Comparison of ENCODE assay signal across 27 mouse cellular contexts in the genomic region with DNA sequence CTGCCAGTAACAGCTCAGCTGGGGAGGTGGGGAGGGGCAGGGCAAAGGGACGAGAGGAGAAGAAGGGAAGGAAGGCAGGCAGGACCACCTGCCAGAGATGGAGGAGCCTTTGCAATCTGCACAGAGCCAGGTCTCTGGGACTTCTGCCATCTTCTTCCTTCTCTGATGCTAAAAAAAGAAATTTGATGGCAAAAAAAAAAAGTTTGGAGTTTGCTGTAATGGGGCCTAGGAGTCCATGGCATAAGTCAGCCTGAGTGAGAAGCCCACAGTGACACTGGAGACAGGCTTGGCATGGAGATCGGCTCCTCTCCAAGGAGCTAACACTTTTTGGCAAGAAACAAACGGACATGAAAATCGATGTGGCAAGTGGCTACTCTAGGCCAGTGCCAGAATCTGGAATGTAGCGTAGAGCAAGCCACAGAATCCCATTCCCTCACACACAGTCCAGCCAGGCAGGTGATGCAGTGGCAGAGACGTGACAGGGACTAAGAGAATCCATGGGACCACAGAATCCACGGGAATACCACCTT.
DNase-seq lines count a peak whose midpoint lies in the region; ATAC-seq lines count a peak whose summit lies in the region.
"Had no signal": no experiment of that assay in that cellular context is flagged by ENCODE, and none has a peak within 500 bp of the region (broad histone marks: within the 10 kb centered on the region; RNA-seq: fewer than 3 reads in every experiment).

No protein-coding gene starts in this region.

- no peak overlapping the region for H3K9ac ChIP-seq in hindbrain, embryonic 16.5 days (ENCODE audit: low read depth, low read length)
- no peak overlapping the region for H3K9ac ChIP-seq in hindbrain, embryonic 11.5 days (ENCODE audit: low read depth, low read length)
- no peak overlapping the region for H3K9ac ChIP-seq in limb, embryonic 11.5 days (ENCODE audit: low read length)
- H3K9ac ChIP-seq: embryonic facial prominence, embryonic 15.5 days; heart, embryonic 12.5 days; hindbrain, embryonic 12.5 days; liver, embryonic 12.5 days; neural tube, embryonic 12.5 days had no signal

- H3K27ac ChIP-seq in hindbrain, embryonic 16.5 days (ENCODE audit: low read depth, low read length), result no peak overlapping the region
- H3K27ac ChIP-seq in hindbrain, embryonic 11.5 days (ENCODE audit: low read depth, low read length), result no peak overlapping the region
- H3K27ac ChIP-seq in limb, embryonic 11.5 days (replicated peaks; ENCODE audit: low read depth, low read length), result peak overlapping the region; percentile 3; the same call in 1 of the 2 replicates
- H3K27ac ChIP-seq: embryonic facial prominence, embryonic 15.5 days; hindbrain, embryonic 12.5 days; liver, embryonic 12.5 days; neural tube, embryonic 12.5 days had no signal

- H3K4me3 ChIP-seq in hindbrain, embryonic 16.5 days (ENCODE audit: low read length), result no peak overlapping the region
- H3K4me3 ChIP-seq in hindbrain, embryonic 11.5 days (ENCODE audit: low read depth, low read length), result no peak overlapping the region
- H3K4me3 ChIP-seq in limb, embryonic 11.5 days (ENCODE audit: low read depth, low read length), result no peak overlapping the region
- H3K4me3 ChIP-seq: embryonic facial prominence, embryonic 15.5 days; heart, embryonic 12.5 days; hindbrain, embryonic 12.5 days; liver, embryonic 12.5 days; neural tube, embryonic 12.5 days had no signal

- H3K36me3 ChIP-seq in hindbrain, embryonic 16.5 days (ENCODE audit: control insufficient read depth, insufficient read depth, low read length), result no peaks in the 10 kb centered on the region
- no peaks in the 10 kb centered on the region for H3K36me3 ChIP-seq in hindbrain, embryonic 11.5 days (ENCODE audit: control insufficient read depth, insufficient read depth, low read length)
- no peaks in the 10 kb centered on the region for H3K36me3 ChIP-seq in limb, embryonic 11.5 days (ENCODE audit: control insufficient read depth, insufficient read depth, low read length)
- H3K36me3 ChIP-seq: embryonic facial prominence, embryonic 15.5 days; heart, embryonic 12.5 days; hindbrain, embryonic 12.5 days; liver, embryonic 12.5 days; neural tube, embryonic 12.5 days had no signal

- no peaks in the 10 kb centered on the region for H3K4me1 ChIP-seq in hindbrain, embryonic 16.5 days (ENCODE audit: control insufficient read depth, insufficient read depth, low read depth, low read length)
- H3K4me1 ChIP-seq in hindbrain, embryonic 11.5 days (replicated peaks; ENCODE audit: control insufficient read depth, insufficient read depth, low read length), result no peaks in the 10 kb centered on the region
- H3K4me1 ChIP-seq in limb, embryonic 11.5 days (ENCODE audit: control insufficient read depth, insufficient read depth, low read length), result peaks cover 22% of the 10 kb centered on the region
- H3K4me1 ChIP-seq: heart, embryonic 12.5 days; liver, embryonic 12.5 days; neural tube, embryonic 12.5 days had no signal

- peak; percentile 52 for DNase-seq in adrenal gland, postnatal 10 days
- no peak for DNase-seq in adrenal gland, adult 18-20 months (ENCODE audit: low spot score in 2 of 2)
- no peak for DNase-seq in hindbrain, embryonic 11.5 days (ENCODE audit: low spot score)
- DNase-seq in 3T3-L1 (ENCODE audit: low read depth, low spot score), result peak; percentile 12
- DNase-seq in limb, embryonic 11.5 days (ENCODE audit: low spot score), result no peak
- no peak for DNase-seq in layer of hippocampus, adult 18-20 months (ENCODE audit: low spot score in 2 of 2)
- no peak for DNase-seq in thymus, postnatal 4 days
- DNase-seq: cerebellum, adult 11 months; cerebellum, adult 9-11 months; gastrocnemius, postnatal 14 days; heart, adult 18-20 months; heart, postnatal 10 days; kidney, adult 2 months; kidney, postnatal 10 days; lung, adult 18-20 months; lung, postnatal 10 days; midbrain, embryonic 14.5 days; right cerebral cortex, postnatal 25 days; spleen, adult 18-20 months had no signal

- no peaks in the 10 kb centered on the region for H3K9me3 ChIP-seq in hindbrain, embryonic 16.5 days (ENCODE audit: control insufficient read depth, low read length)
- H3K9me3 ChIP-seq in hindbrain, embryonic 11.5 days (ENCODE audit: control insufficient read depth, low read length), result no peaks in the 10 kb centered on the region
- H3K9me3 ChIP-seq in limb, embryonic 11.5 days (ENCODE audit: control insufficient read depth, low read length), result no peaks in the 10 kb centered on the region
- H3K9me3 ChIP-seq: embryonic facial prominence, embryonic 15.5 days; heart, embryonic 12.5 days; hindbrain, embryonic 12.5 days; liver, embryonic 12.5 days; neural tube, embryonic 12.5 days had no signal

- 72% methylated on average over 7 of the region's 7 CpGs for WGBS in hindbrain, embryonic 16.5 days
- WGBS in hindbrain, embryonic 11.5 days, result 83% methylated on average over 7 of the region's 7 CpGs
- WGBS in limb, embryonic 11.5 days, result 80% methylated on average over 7 of the region's 7 CpGs

- 0 out of 2 replicates have a peak, but pooled peaks have one; percentile 24 for ATAC-seq in hindbrain, embryonic 16.5 days
- ATAC-seq in hindbrain, embryonic 11.5 days (ENCODE audit: low FRiP score), result no peak
- no peak for ATAC-seq in limb, embryonic 11.5 days (ENCODE audit: insufficient number of reproducible peaks, low FRiP score, low TSS enrichment, low read depth)
- ATAC-seq: CD4-positive, CD25-positive, alpha-beta regulatory T cell, adult 4 months; forebrain, embryonic 14.5 days; liver, embryonic 12.5 days had no signal

- no peaks in the 10 kb centered on the region for H3K27me3 ChIP-seq in hindbrain, embryonic 16.5 days (replicated peaks; ENCODE audit: control insufficient read depth, insufficient read depth, low read length)
- no peaks in the 10 kb centered on the region for H3K27me3 ChIP-seq in hindbrain, embryonic 11.5 days (ENCODE audit: control insufficient read depth, insufficient read depth, low read length)
- H3K27me3 ChIP-seq in limb, embryonic 11.5 days (ENCODE audit: control insufficient read depth, insufficient read depth, low read length), result no peaks in the 10 kb centered on the region
- H3K27me3 ChIP-seq: embryonic facial prominence, embryonic 15.5 days; heart, embryonic 12.5 days; hindbrain, embryonic 12.5 days; liver, embryonic 12.5 days; neural tube, embryonic 12.5 days had no signal

- H3K4me2 ChIP-seq in hindbrain, embryonic 16.5 days (ENCODE audit: low read length), result no peak overlapping the region
- no peak overlapping the region for H3K4me2 ChIP-seq in hindbrain, embryonic 11.5 days (replicated peaks; ENCODE audit: low read depth, low read length)
- H3K4me2 ChIP-seq in limb, embryonic 11.5 days (ENCODE audit: low read depth, severe bottlenecking), result no peak overlapping the region
- H3K4me2 ChIP-seq: embryonic facial prominence, embryonic 15.5 days; heart, embryonic 12.5 days; hindbrain, embryonic 12.5 days; liver, embryonic 12.5 days; neural tube, embryonic 12.5 days had no signal

Comparison
In these comparisons a context has a peak if more than half of its experiments do, and no peak if none do; other contexts are left out.
1. DNase-seq: peak in adrenal gland, postnatal 10 days (single experiment) and 3T3-L1 (single experiment); none in adrenal gland, adult 18-20 months (0 of 2), hindbrain, embryonic 11.5 days (single experiment), limb, embryonic 11.5 days (single experiment), layer of hippocampus, adult 18-20 months (0 of 2) and thymus, postnatal 4 days (single experiment).